33 mouse cellular contexts compared by ENCODE assay signal in genomic region chr4:151747723-151748122, GRCm38 (mm10).
"Had no signal": no experiment of that assay in that cellular context is flagged by ENCODE, and none has a peak within 500 bp of the region (broad histone marks: within the 10 kb centered on the region; RNA-seq: fewer than 3 reads in every experiment).

No protein-coding gene starts in this region.

- H3K9me3 ChIP-seq: heart, embryonic 10.5 days; heart, embryonic 12.5 days; heart, embryonic 13.5 days; heart, embryonic 15.5 days; hindbrain, embryonic 10.5 days; hindbrain, embryonic 12.5 days; hindbrain, embryonic 13.5 days; hindbrain, embryonic 15.5 days; intestine, embryonic 15.5 days; kidney, embryonic 15.5 days had no signal

- H3K4me3 ChIP-seq: heart, adult 2 months; heart, embryonic 10.5 days; heart, embryonic 12.5 days; heart, embryonic 13.5 days; heart, embryonic 15.5 days; hindbrain, embryonic 10.5 days; hindbrain, embryonic 12.5 days; hindbrain, embryonic 13.5 days; hindbrain, embryonic 15.5 days; intestine, embryonic 15.5 days; kidney, embryonic 15.5 days; layer of hippocampus, adult 2 months had no signal

- ATAC-seq: hindbrain, embryonic 16.5 days; hindbrain, postnatal 0 days; inflammation-experienced regulatory T-cells, adult 6 months; intestine, embryonic 15.5 days; intestine, embryonic 16.5 days; intestine, postnatal 0 days had no signal

- DNase-seq: heart, adult 2 months; heart, postnatal 10 days; heart, postnatal 14 days; heart, postnatal 36 days; heart, postnatal 4 days; kidney, adult 11 months; kidney, adult 18-20 months; kidney, adult 2 months; kidney, adult 8-10 months; kidney, adult 9 months; kidney, postnatal 10 days; kidney, postnatal 14 days; kidney, postnatal 25 days; kidney, postnatal 36 days; kidney, postnatal 4 days; layer of hippocampus, adult 9-11 months; layer of hippocampus, postnatal 36 days had no signal

- H3K27me3 ChIP-seq: heart, embryonic 12.5 days; heart, embryonic 13.5 days; heart, embryonic 15.5 days; hindbrain, embryonic 12.5 days; hindbrain, embryonic 13.5 days; hindbrain, embryonic 15.5 days; intestine, embryonic 15.5 days; kidney, embryonic 15.5 days had no signal

- H3K36me3 ChIP-seq: heart, embryonic 10.5 days; heart, embryonic 12.5 days; heart, embryonic 15.5 days; hindbrain, embryonic 10.5 days; hindbrain, embryonic 12.5 days; hindbrain, embryonic 13.5 days; hindbrain, embryonic 15.5 days; intestine, embryonic 15.5 days; kidney, embryonic 15.5 days had no signal
